ENCODE assay signal across 23 mouse cellular contexts in the genomic region with DNA sequence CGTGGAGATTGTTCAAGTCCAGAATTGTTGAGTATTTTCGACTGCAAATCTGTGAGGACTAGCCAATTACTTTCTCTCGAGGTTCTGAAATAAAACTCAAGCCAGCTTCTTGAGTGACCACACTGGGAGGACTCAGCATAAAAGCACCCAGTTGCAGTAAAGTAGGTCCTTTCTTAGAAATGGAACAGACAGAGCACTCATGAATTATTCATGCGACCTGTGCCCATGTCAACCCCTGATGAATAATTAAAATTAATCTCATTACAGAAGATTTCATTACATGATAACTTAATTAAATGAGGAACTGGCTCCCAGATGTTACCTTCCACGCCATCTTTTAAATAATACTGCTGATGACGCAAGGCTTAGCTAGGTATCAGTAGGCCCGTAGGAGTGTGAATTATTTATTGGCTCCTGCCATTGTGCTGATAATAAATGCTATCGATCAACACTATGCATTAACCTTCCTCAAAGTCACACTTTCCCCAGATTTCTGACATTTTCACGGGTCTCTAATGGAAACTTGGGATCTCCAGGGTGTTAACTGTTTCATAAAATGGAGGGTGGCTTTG.
DNase-seq lines count a peak whose midpoint lies in the region; ATAC-seq lines count a peak whose summit lies in the region.
"Had no signal": no experiment of that assay in that cellular context is flagged by ENCODE, and none has a peak within 500 bp of the region (broad histone marks: within the 10 kb centered on the region; RNA-seq: fewer than 3 reads in every experiment).

No protein-coding gene starts in this region.

- WGBS in forebrain, embryonic 11.5 days = 62% methylated on average over 9 of the region's 9 CpGs
- WGBS in forebrain, embryonic 15.5 days = 41% methylated on average over 9 of the region's 9 CpGs
- WGBS in midbrain, embryonic 12.5 days = 56% methylated on average over 9 of the region's 9 CpGs
- WGBS in midbrain, embryonic 10.5 days = 70% methylated on average over 9 of the region's 9 CpGs
- WGBS in midbrain, embryonic 13.5 days = 42% methylated on average over 9 of the region's 9 CpGs

- no peaks in the 10 kb centered on the region for H3K4me1 ChIP-seq in forebrain, embryonic 11.5 days (replicated peaks; ENCODE audit: control insufficient read depth, insufficient read depth, low read length)
- H3K4me1 ChIP-seq in forebrain, embryonic 15.5 days = peaks cover 4% of the 10 kb centered on the region; the same call in 1 of the 2 replicates
- H3K4me1 ChIP-seq in midbrain, embryonic 12.5 days = no peaks in the 10 kb centered on the region
- peaks cover 18% of the 10 kb centered on the region for H3K4me1 ChIP-seq in midbrain, embryonic 10.5 days
- H3K4me1 ChIP-seq in midbrain, embryonic 13.5 days (replicated peaks) = peaks cover 5% of the 10 kb centered on the region; the same call in 1 of the 2 replicates
- H3K4me1 ChIP-seq: embryonic facial prominence, embryonic 10.5 days; heart, embryonic 10.5 days had no signal

- DNase-seq in forebrain, embryonic 11.5 days (ENCODE audit: low spot score) = no peak
- no peak for DNase-seq in midbrain, embryonic 10.5 days (ENCODE audit: low spot score)
- peak; percentile 46 for DNase-seq in retina, postnatal 1 day
- no peak for DNase-seq in layer of hippocampus, adult 9-10 months (ENCODE audit: low spot score)
- DNase-seq in kidney, postnatal 25 days = no peak
- DNase-seq: adrenal gland, postnatal 25 days; cerebellum, adult 11-12 months; cerebellum, postnatal 14 days; gastrocnemius, adult 2 months; kidney, adult 18-20 months; left cerebral cortex, postnatal 4 days; liver; thymus, postnatal 4 days had no signal

- H3K27ac ChIP-seq in forebrain, embryonic 11.5 days (ENCODE audit: low read depth, low read length) = no peak overlapping the region
- no peak overlapping the region for H3K27ac ChIP-seq in forebrain, embryonic 15.5 days (replicated peaks)
- no peak overlapping the region for H3K27ac ChIP-seq in midbrain, embryonic 12.5 days (replicated peaks)
- H3K27ac ChIP-seq in midbrain, embryonic 10.5 days (replicated peaks) = no peak overlapping the region
- no peak overlapping the region for H3K27ac ChIP-seq in midbrain, embryonic 13.5 days
- H3K27ac ChIP-seq: embryonic facial prominence, embryonic 10.5 days; gastrocnemius, adult 2 months; heart, embryonic 10.5 days; kidney, postnatal 0 days; left cerebral cortex, adult 2 months had no signal

- H3K4me3 ChIP-seq in forebrain, embryonic 11.5 days (ENCODE audit: low read depth, low read length) = no peak overlapping the region
- H3K4me3 ChIP-seq in forebrain, embryonic 15.5 days = no peak overlapping the region
- no peak overlapping the region for H3K4me3 ChIP-seq in midbrain, embryonic 12.5 days
- H3K4me3 ChIP-seq in midbrain, embryonic 10.5 days = no peak overlapping the region
- no peak overlapping the region for H3K4me3 ChIP-seq in midbrain, embryonic 13.5 days (replicated peaks)
- H3K4me3 ChIP-seq: embryonic facial prominence, embryonic 10.5 days; gastrocnemius, adult 2 months; heart, embryonic 10.5 days; left cerebral cortex, adult 2 months had no signal

- H3K9me3 ChIP-seq in forebrain, embryonic 11.5 days (ENCODE audit: control insufficient read depth, low read length) = no peaks in the 10 kb centered on the region
- no peaks in the 10 kb centered on the region for H3K9me3 ChIP-seq in forebrain, embryonic 15.5 days
- H3K9me3 ChIP-seq in midbrain, embryonic 12.5 days = no peaks in the 10 kb centered on the region
- H3K9me3 ChIP-seq in midbrain, embryonic 10.5 days (replicated peaks) = no peaks in the 10 kb centered on the region
- no peaks in the 10 kb centered on the region for H3K9me3 ChIP-seq in midbrain, embryonic 13.5 days
- H3K9me3 ChIP-seq: embryonic facial prominence, embryonic 10.5 days; G1E; heart, embryonic 10.5 days had no signal

- peak; percentile 69; the same call in 1 of the 2 replicates for ATAC-seq in forebrain, embryonic 11.5 days (replicated peaks; ENCODE audit: low FRiP score)
- ATAC-seq in forebrain, embryonic 15.5 days (replicated peaks) = no peak
- ATAC-seq in midbrain, embryonic 12.5 days (ENCODE audit: low FRiP score, low read depth) = peak; percentile 82
- peak; percentile 71 for ATAC-seq in midbrain, embryonic 13.5 days
- ATAC-seq: activated CD4-positive, CD25-positive, alpha-beta regulatory T cell, adult 4 months; lung, postnatal 0 days had no signal

- H3K4me2 ChIP-seq in forebrain, embryonic 11.5 days (ENCODE audit: low read depth, low read length, severe bottlenecking) = no peak overlapping the region
- H3K4me2 ChIP-seq in forebrain, embryonic 15.5 days (replicated peaks) = no peak overlapping the region
- H3K4me2 ChIP-seq in midbrain, embryonic 12.5 days (replicated peaks) = no peak overlapping the region
- no peak overlapping the region for H3K4me2 ChIP-seq in midbrain, embryonic 13.5 days (replicated peaks)

- no peaks in the 10 kb centered on the region for H3K36me3 ChIP-seq in forebrain, embryonic 11.5 days (ENCODE audit: control insufficient read depth, insufficient read depth, low read length)
- no peaks in the 10 kb centered on the region for H3K36me3 ChIP-seq in forebrain, embryonic 15.5 days
- no peaks in the 10 kb centered on the region for H3K36me3 ChIP-seq in midbrain, embryonic 12.5 days
- H3K36me3 ChIP-seq in midbrain, embryonic 10.5 days = no peaks in the 10 kb centered on the region
- H3K36me3 ChIP-seq in midbrain, embryonic 13.5 days = no peaks in the 10 kb centered on the region
- H3K36me3 ChIP-seq: embryonic facial prominence, embryonic 10.5 days; G1E; heart, embryonic 10.5 days had no signal

- no peaks in the 10 kb centered on the region for H3K27me3 ChIP-seq in forebrain, embryonic 11.5 days (ENCODE audit: control insufficient read depth, insufficient read depth, low read length)
- H3K27me3 ChIP-seq in forebrain, embryonic 15.5 days = no peaks in the 10 kb centered on the region
- no peaks in the 10 kb centered on the region for H3K27me3 ChIP-seq in midbrain, embryonic 12.5 days
- no peaks in the 10 kb centered on the region for H3K27me3 ChIP-seq in midbrain, embryonic 10.5 days (ENCODE audit: low read depth, poor library complexity, severe bottlenecking)
- H3K27me3 ChIP-seq in midbrain, embryonic 13.5 days = no peaks in the 10 kb centered on the region

- H3K9ac ChIP-seq in forebrain, embryonic 11.5 days (ENCODE audit: low read length) = no peak overlapping the region
- no peak overlapping the region for H3K9ac ChIP-seq in forebrain, embryonic 15.5 days (replicated peaks)
- no peak overlapping the region for H3K9ac ChIP-seq in midbrain, embryonic 12.5 days (replicated peaks)
- H3K9ac ChIP-seq in midbrain, embryonic 13.5 days (replicated peaks) = no peak overlapping the region
